Mouse (Mus musculus): ENCODE data around the gene Htr1f.
A peak's percentile ranks its signal among the peaks of the same experiment; 100 is the strongest.
"Not testable (repeated sequence)": the region's sequence is repeated elsewhere in the genome, so short reads cannot be mapped to it uniquely, and the experiment has no call there.

The Htr1f gene

GRCm38 (mm10) chr16:65105184-65105931 lies at the start of gene Htr1f:
TSS of gene Htr1f (minus strand) at chr16:65105854.
- no peak for DNase-seq (ENCODE audit: low read depth, low spot score)
- H3K36me3 ChIP-seq (ENCODE audit: control insufficient read depth, insufficient read depth, low read length, poor library complexity, severe bottlenecking), result no peaks in the 10 kb centered on the region
- no peaks in the 10 kb centered on the region for H3K27me3 ChIP-seq (ENCODE audit: control insufficient read depth, insufficient read depth, low read length, poor library complexity, severe bottlenecking)

- DNase-seq (ENCODE audit: low read depth, low spot score), result no peak
- Histone ChIP-seq H3K36me3 (ENCODE audit: control insufficient read depth, insufficient read depth, low read length, poor library complexity, severe bottlenecking) (no peaks in the 10 kb centered on the region), H3K27me3 (ENCODE audit: control insufficient read depth, insufficient read depth, low read length, poor library complexity, severe bottlenecking) (no peaks in the 10 kb centered on the region)
These were observed 34.1 kb upstream of the Htr1f start for GRCm38 (mm10) chr16:65139771-65140170.

GRCm38 (mm10) chr16:65129391-65129790 lies 23.7 kb upstream of the Htr1f start:
- Histone ChIP-seq H3K27me3 (ENCODE audit: control insufficient read depth, insufficient read depth, low read length, poor library complexity, severe bottlenecking) (no peaks in the 10 kb centered on the region), H3K36me3 (ENCODE audit: control insufficient read depth, insufficient read depth, low read length, poor library complexity, severe bottlenecking) (no peaks in the 10 kb centered on the region)
- no peak for DNase-seq (ENCODE audit: low read depth, low spot score)

DNA sequence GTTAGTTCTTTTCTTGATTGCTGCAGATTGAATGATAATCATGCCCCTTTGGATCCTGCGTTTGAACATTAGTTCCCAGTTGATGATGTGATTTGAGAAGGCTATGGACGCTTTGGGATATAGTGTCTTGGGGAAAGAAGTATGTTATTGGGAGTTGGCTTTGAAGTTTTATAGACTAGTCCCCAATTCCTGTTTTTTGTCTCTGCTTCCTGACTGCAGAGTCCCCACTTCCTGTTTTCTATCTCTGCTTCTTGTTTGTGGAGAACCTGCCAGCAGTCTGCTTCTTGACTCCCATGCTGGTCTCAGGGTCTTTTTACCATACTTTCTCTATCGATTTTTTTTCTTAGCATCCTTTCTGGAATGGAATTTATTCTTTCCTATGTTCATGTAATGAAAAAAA lies 22.2 kb upstream of the Htr1f start:
- Histone ChIP-seq H3K36me3 (ENCODE audit: control insufficient read depth, insufficient read depth, low read length, poor library complexity, severe bottlenecking) (no peaks in the 10 kb centered on the region), H3K27me3 (ENCODE audit: control insufficient read depth, insufficient read depth, low read length, poor library complexity, severe bottlenecking) (no peaks in the 10 kb centered on the region)
- peak; percentile 35 for DNase-seq (ENCODE audit: low read depth, low spot score)

DNA sequence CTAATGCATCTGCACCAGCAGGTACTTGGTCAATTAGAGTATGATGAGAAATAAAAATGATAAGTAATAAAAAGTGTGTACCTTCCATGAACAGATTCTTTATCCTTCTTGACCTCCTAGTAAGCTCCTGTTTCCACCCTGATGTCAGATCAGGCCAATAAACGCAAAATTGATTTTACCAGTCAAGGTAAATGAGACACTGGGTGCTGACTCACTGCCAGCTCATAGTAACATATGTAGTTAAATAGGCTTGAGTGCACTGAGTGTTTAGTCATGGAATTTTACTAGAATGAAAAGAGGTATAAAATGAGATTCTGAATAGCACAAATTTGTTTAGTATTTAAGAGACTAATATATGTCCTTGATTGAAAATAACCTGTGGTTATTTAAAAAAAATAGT lies 6.6 kb upstream of the Htr1f start:
- DNase-seq (ENCODE audit: low read depth, low spot score), result no peak
- Histone ChIP-seq H3K36me3 (ENCODE audit: control insufficient read depth, insufficient read depth, low read length, poor library complexity, severe bottlenecking) (no peaks in the 10 kb centered on the region), H3K27me3 (ENCODE audit: control insufficient read depth, insufficient read depth, low read length, poor library complexity, severe bottlenecking) (no peaks in the 10 kb centered on the region)

- DNase-seq (ENCODE audit: low read depth, low spot score), result no peak
- H3K27me3 ChIP-seq (ENCODE audit: control insufficient read depth, insufficient read depth, low read length, poor library complexity, severe bottlenecking), result no peaks in the 10 kb centered on the region
- H3K36me3 ChIP-seq (ENCODE audit: control insufficient read depth, insufficient read depth, low read length, poor library complexity, severe bottlenecking), result no peaks in the 10 kb centered on the region
These were observed 12.1 kb downstream of the Htr1f start for GRCm38 (mm10) chr16:65093552-65093951.

DNA sequence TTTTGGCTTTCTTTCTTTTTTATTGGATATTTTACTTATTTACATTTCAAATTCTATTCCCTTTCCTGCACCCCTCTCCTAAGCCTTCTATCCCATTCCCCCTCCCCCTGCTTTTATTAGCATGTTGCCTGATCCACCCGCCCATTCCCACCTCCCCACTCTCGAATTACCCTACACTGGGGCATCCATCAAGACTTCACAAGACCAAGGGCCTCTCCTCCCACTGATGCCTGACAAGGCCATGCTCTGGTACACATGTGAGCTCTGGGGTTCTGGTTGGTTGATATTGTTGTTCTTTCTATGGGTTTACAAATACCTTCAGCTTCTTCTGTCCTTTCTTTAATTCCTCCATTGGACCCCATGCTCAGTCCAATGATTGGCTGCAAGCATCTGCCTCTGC lies 22.2 kb downstream of the Htr1f start:
- H3K27me3 ChIP-seq (ENCODE audit: control insufficient read depth, insufficient read depth, low read length, poor library complexity, severe bottlenecking), result no peaks in the 10 kb centered on the region
- DNase-seq (ENCODE audit: low read depth, low spot score), result no peak
- H3K36me3 ChIP-seq (ENCODE audit: control insufficient read depth, insufficient read depth, low read length, poor library complexity, severe bottlenecking), result no peaks in the 10 kb centered on the region

DNA sequence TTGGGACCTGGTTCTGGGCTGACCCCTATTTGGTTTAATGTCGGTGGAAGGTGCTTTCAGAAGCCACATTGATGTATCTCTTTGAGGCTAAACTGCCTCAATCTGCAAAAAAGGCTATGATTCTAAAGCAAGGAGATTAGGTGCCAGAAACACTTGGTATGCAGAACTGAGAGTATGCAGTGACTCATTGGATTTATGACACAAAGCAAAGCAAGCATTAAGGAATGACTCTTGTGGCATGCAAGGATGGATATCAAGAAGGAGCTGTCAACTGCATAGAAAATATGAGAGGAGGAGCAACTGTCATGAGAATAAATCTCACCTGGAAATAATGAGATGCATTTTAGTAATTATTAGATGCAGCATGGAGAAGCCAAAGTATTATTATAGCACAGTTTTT lies 35.8 kb downstream of the Htr1f start:
- no peak for DNase-seq (ENCODE audit: low read depth, low spot score)

DNA sequence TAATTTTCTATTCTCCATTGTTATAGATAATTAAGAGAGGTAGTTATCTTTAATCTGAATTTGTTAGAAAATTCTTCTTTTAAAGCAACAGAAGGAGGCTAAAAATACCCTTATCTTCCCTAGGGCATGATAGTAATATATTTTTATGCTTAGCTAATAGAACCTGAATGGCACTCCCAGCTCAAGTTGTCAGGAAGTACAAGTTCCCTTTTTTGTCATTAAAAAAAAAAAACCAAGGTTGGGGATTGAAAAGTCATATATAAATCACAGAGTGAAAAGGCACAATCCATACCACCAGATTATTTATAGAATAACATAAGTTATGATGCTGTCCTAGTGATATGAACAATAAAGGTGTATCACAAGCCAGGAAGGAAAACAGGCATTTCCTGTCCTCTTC lies 39.4 kb downstream of the Htr1f start:
- H3K36me3 ChIP-seq (ENCODE audit: control insufficient read depth, insufficient read depth, low read length, poor library complexity, severe bottlenecking), result no peaks in the 10 kb centered on the region
- no peak for DNase-seq (ENCODE audit: low read depth, low spot score)
- H3K27me3 ChIP-seq (ENCODE audit: control insufficient read depth, insufficient read depth, low read length, poor library complexity, severe bottlenecking), result no peaks in the 10 kb centered on the region

More for the DNA sequence above, 35.8 kb downstream of the Htr1f start:
- Histone ChIP-seq H3K27me3 (ENCODE audit: control insufficient read depth, insufficient read depth, low read length, poor library complexity, severe bottlenecking) (no peaks in the 10 kb centered on the region), H3K36me3 (ENCODE audit: control insufficient read depth, insufficient read depth, low read length, poor library complexity, severe bottlenecking) (no peaks in the 10 kb centered on the region)

DNA sequence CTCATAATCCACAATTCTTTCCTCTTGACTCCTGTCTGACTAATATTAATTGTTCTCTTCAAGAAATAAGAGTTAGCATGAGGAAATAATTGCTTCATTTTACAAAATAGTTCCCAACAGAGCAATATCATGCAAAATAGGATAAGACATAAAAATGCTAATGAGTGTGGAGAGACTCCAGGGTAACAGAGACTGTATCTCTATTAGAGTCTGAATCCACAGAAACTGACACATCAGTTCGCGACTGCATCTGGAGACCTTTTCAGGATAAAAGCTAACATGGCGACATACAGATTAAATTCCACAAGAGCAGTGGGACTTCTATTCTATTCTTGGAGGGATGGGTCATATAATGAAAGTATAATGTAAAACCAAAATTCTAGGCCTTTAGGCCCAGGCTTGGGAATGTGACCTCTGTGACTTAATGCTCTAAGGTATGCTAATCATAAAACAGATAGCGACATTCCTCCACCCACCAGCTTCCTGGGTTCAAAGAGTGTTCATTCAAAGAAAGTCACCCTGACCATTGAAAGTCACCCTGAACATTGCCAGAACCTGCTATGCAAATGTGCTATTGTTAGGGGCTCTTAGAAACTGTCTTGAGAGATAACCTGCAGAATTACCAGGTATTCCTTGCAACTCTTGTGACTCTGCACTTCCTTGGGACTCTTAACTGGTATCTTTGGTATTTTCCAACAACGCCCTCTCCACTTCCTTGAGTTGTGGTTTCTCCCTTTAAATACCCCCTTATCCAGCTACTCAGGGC lies 67.8 kb downstream of the Htr1f start:
- H3K36me3 ChIP-seq (ENCODE audit: control insufficient read depth, insufficient read depth, low read length, poor library complexity, severe bottlenecking); DNase-seq (ENCODE audit: low read depth, low spot score); H3K27me3 ChIP-seq (ENCODE audit: control insufficient read depth, insufficient read depth, low read length, poor library complexity, severe bottlenecking): not testable (repeated sequence)

GRCm38 (mm10) chr16:65029675-65030074 lies 76.0 kb downstream of the Htr1f start:
- no peaks in the 10 kb centered on the region for H3K36me3 ChIP-seq (ENCODE audit: control insufficient read depth, insufficient read depth, low read length, poor library complexity, severe bottlenecking)

GRCm38 (mm10) chr16:65022364-65022763 lies 83.3 kb downstream of the Htr1f start:
- no peaks in the 10 kb centered on the region for H3K27me3 ChIP-seq (ENCODE audit: control insufficient read depth, insufficient read depth, low read length, poor library complexity, severe bottlenecking)
- DNase-seq (ENCODE audit: low read depth, low spot score), result no peak
- H3K36me3 ChIP-seq (ENCODE audit: control insufficient read depth, insufficient read depth, low read length, poor library complexity, severe bottlenecking), result no peaks in the 10 kb centered on the region

More at GRCm38 (mm10) chr16:65029675-65030074, 76.0 kb downstream of the Htr1f start:
- no peak for DNase-seq (ENCODE audit: low read depth, low spot score)
- no peaks in the 10 kb centered on the region for H3K27me3 ChIP-seq (ENCODE audit: control insufficient read depth, insufficient read depth, low read length, poor library complexity, severe bottlenecking)

GRCm38 (mm10) chr16:65018710-65019109 lies 86.9 kb downstream of the Htr1f start:
- H3K27me3 ChIP-seq (ENCODE audit: control insufficient read depth, insufficient read depth, low read length, poor library complexity, severe bottlenecking), result no peaks in the 10 kb centered on the region
- no peak for DNase-seq (ENCODE audit: low read depth, low spot score)
- H3K36me3 ChIP-seq (ENCODE audit: control insufficient read depth, insufficient read depth, low read length, poor library complexity, severe bottlenecking), result no peaks in the 10 kb centered on the region

DNA sequence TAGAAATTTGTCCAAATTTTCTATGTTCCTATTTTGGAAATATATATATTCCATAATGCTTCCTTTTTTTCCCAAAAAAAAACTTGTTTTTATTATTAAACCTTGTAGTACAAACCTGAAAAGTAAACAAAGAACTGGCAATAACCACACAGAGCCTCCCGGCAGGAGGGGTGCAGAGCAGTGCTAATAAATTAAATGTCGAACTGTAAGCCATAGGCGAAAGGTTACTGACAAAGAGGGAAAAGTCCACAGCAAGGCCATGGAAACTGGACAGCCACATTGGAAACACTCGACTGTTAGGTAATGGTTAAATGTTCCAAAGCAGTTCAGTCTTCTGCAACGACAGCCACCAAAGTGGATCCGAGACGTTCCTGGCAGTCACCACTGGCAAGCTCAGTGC lies 87.5 kb downstream of the Htr1f start:
- DNase-seq (ENCODE audit: low read depth, low spot score), result no peak
- Histone ChIP-seq H3K36me3 (ENCODE audit: control insufficient read depth, insufficient read depth, low read length, poor library complexity, severe bottlenecking) (no peaks in the 10 kb centered on the region), H3K27me3 (ENCODE audit: control insufficient read depth, insufficient read depth, low read length, poor library complexity, severe bottlenecking) (no peaks in the 10 kb centered on the region)

GRCm38 (mm10) chr16:65017566-65017965 lies 88.1 kb downstream of the Htr1f start:
- no peak for DNase-seq (ENCODE audit: low read depth, low spot score)
- no peaks in the 10 kb centered on the region for H3K27me3 ChIP-seq (ENCODE audit: control insufficient read depth, insufficient read depth, low read length, poor library complexity, severe bottlenecking)
- no peaks in the 10 kb centered on the region for H3K36me3 ChIP-seq (ENCODE audit: control insufficient read depth, insufficient read depth, low read length, poor library complexity, severe bottlenecking)

All from splenic B cell, adult 2 months (primary cell).